Mouse (Mus musculus) heart, embryonic 14.5 days (tissue): ENCODE results near the gene Vmn1r189. TPM values are rescaled to one million over a fixed set of nuclear protein-coding genes. Genes with fewer than 3 reads are reported as not detected.

Experiments used
- ATAC-seq: fragments of 200-750 bp; cut with Nextera tagmentation; 2 replicates; pipeline ENCODE4 v1.8.0; 2017; ENCODE audit warnings: low read depth, moderate TSS enrichment; ENCODE audit not compliant: insufficient number of reproducible peaks, insufficient read depth, low FRiP score
- H3K27ac ChIP-seq, 2 experiments: fragments of 200-500 bp in 1 of 2; fragments of 300-500 bp in 1 of 2; sonication (generic) in 1 of 2; replicated peaks in 1 of 2; 2 replicates each; pipeline ENCODE4 v1.5.1; 2012 to 2014; ENCODE audit warnings: low read depth in 2 of 2, low read length in 2 of 2, control low read depth in 1 of 2, mild to moderate bottlenecking in 1 of 2, mixed read lengths in 1 of 2; ENCODE audit not compliant: control insufficient read depth in 1 of 2, insufficient read depth in 1 of 2
- H3K27me3 ChIP-seq: fragments of 300-500 bp; sonication (generic); 2 replicates; pipeline ENCODE4 v1.6.1; 2014; ENCODE audit warnings: mild to moderate bottlenecking, low read length, control low read depth; ENCODE audit not compliant: control insufficient read depth, insufficient read depth
- H3K36me3 ChIP-seq: fragments of 300-500 bp; sonication (generic); 2 replicates; pipeline ENCODE4 v1.6.1; 2014; ENCODE audit warnings: mild to moderate bottlenecking, control low read depth, low read length, mixed read lengths; ENCODE audit not compliant: control insufficient read depth, insufficient read depth
- H3K4me1 ChIP-seq, 2 experiments: fragments of 200-500 bp in 1 of 2; fragments of 300-500 bp in 1 of 2; sonication (generic) in 1 of 2; 2 replicates each; pipeline ENCODE4 v1.6.1; 2012 to 2014; ENCODE audit warnings: low read length in 2 of 2, control low read depth in 1 of 2, mixed read lengths in 1 of 2; ENCODE audit not compliant: control insufficient read depth in 2 of 2, insufficient read depth in 2 of 2
- H3K4me2 ChIP-seq: fragments of 300-500 bp; sonication (generic); 2 replicates; pipeline ENCODE4 v1.6.1; 2014; ENCODE audit warnings: mild to moderate bottlenecking, low read length
- H3K4me3 ChIP-seq, 2 experiments: fragments of 200-500 bp in 1 of 2; fragments of 300-500 bp in 1 of 2; sonication (generic) in 1 of 2; 2 replicates each; pipeline ENCODE4 v1.5.1; 2012 to 2014; ENCODE audit warnings: low read length in 2 of 2, mild to moderate bottlenecking in 2 of 2, control low read depth in 1 of 2, low read depth in 1 of 2, moderate library complexity in 1 of 2; ENCODE audit not compliant: control insufficient read depth in 1 of 2, insufficient read depth in 1 of 2
- H3K9ac ChIP-seq: fragments of 300-500 bp; sonication (generic); 2 replicates; pipeline ENCODE4 v1.6.1; 2014; ENCODE audit warnings: mild to moderate bottlenecking, low read length
- H3K9me3 ChIP-seq: fragments of 300-500 bp; sonication (generic); 2 replicates; pipeline ENCODE4 v1.6.1; 2016; ENCODE audit warnings: low read length, control low read depth; ENCODE audit not compliant: control insufficient read depth
- WGBS: fragments of 180-500 bp; shearing (Covaris S2); extraction: QIAGEN DNeasy Blood & Tissue Kit; methylation state at CpG from one replicate; pipeline ENCODE4 v1.1.7; 2014; 5-methylcytosine and 5-hydroxymethylcytosine counted together
- microRNA-seq: library from miRNA; unstranded; fragments of <30 nt; microRNA quantifications from one replicate; pipeline ENCODE4, GENCODE M21; 2016
- polyA plus RNA-seq: library from polyadenylated mRNA; unstranded; fragments of >200 nt; fragmentation: Nextera tagmentation; extraction: Ambion mirVana; gene quantifications from 2 replicates; pipeline ENCODE4 v1.2.1, GENCODE M21; 2014

Gene Vmn1r189
- polyA plus RNA-seq, 1 experiment from 2014 or later, result not detected

DNA sequence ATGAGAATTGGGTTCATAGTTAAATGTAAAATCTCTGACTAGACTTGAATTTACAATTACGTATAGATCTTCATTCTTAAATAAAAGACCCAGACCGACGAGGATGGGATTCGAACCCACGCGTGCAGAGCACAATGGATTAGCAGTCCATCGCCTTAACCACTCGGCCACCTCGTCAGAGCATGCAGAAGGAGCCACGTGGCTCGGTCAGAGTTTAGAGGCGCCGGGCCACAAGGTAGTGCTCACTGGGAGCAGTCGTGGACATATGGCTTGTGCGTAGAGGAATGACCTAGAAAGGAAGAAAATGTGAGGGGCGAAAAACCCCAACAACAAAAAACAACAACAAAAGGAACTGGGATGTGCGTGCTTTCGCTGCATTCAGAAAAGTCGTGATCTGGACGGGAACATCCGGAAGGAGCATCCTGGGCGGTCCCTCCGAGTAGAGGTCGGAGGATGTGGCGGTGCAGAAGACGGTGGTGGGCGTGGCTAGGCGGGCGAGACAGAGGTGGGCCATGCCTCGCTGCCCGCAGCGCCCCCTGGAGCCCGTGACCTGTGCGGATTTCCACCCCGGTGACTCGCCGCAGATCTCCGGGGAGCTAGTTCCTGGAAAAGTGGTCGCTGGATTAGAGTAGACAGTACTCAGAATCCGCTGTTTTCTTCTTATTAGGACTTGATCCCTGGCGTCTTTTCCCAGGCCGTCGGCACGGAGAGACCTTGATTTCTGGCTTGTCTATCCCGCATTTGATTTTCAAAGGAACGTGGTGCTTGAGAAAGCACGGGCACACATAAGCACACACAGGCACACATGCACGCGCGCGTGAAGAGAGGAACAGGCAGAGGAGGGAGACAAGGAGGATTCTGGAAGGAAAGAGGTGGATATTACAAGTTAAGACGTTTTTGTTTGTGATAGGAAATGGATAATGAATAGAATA lies 54.8 kb downstream of the Vmn1r189 start:
- Histone ChIP-seq H3K4me3 (peak overlapping the region; percentile 56 to 58), H3K36me3 (no peaks in the 10 kb centered on the region), H3K9me3 (no peaks in the 10 kb centered on the region), H3K4me2 (peak overlapping the region; percentile 77), H3K27me3 (no peaks in the 10 kb centered on the region), H3K9ac (peak overlapping the region; percentile 80), H3K4me1 (peaks cover 2 to 7% of the 10 kb centered on the region in 2 experiments; a peak in 3 of 4 replicates), H3K27ac (peak overlapping the region; percentile 79 to 87)
- under 1% methylated on average over 52 of the region's 52 CpGs for WGBS
- peak; percentile 94 for ATAC-seq

Small RNA genes within 50 kb of the gene (microRNA-seq; reads per million reads assigned to microRNA genes)
- not detected for gene Gm26300

Other genes with a start within 250 kb of the Vmn1r189 start
- 6.0 and 7.1 TPM in 2 replicates for gene Zfp184, start 160.7 kb downstream of the Vmn1r189 start, polyA plus RNA-seq
- gene Pom121l2, start 124.6 kb downstream of the Vmn1r189 start, polyA plus RNA-seq, result not detected in 2 replicates
- gene Prss16, start 96.1 kb downstream of the Vmn1r189 start, polyA plus RNA-seq, result 0.88 TPM in 1 of 2 replicates, not detected in the other
- gene Hist1h2ah, start 70.3 kb downstream of the Vmn1r189 start, polyA plus RNA-seq, result 2.9 and 6.8 TPM in 2 replicates
- 1.9 and 2.3 TPM in 2 replicates for gene Hist1h2bk, start 70.0 kb downstream of the Vmn1r189 start, polyA plus RNA-seq
- gene Hist1h4i, start 64.5 kb downstream of the Vmn1r189 start, polyA plus RNA-seq, result 8.1 and 9.3 TPM in 2 replicates
- gene Hist1h2ag, start 62.9 kb downstream of the Vmn1r189 start, polyA plus RNA-seq, result 9.7 and 11.2 TPM in 2 replicates
- 2.5 and 2.6 TPM in 2 replicates for gene Hist1h2bj, start 62.6 kb downstream of the Vmn1r189 start, polyA plus RNA-seq
- gene Vmn1r188, start 21.4 kb downstream of the Vmn1r189 start, polyA plus RNA-seq, result not detected in 2 replicates
- gene Vmn1r191, start 78.1 kb upstream of the Vmn1r189 start, polyA plus RNA-seq, result not detected in 2 replicates
- not detected in 2 replicates for gene Vmn1r192, start 85.3 kb upstream of the Vmn1r189 start, polyA plus RNA-seq
- gene Vmn1r193, start 117.3 kb upstream of the Vmn1r189 start, polyA plus RNA-seq, result not detected in 2 replicates
- not detected in 2 replicates for gene Vmn1r194, start 138.4 kb upstream of the Vmn1r189 start, polyA plus RNA-seq
- not detected in 2 replicates for gene Vmn1r195, start 164.7 kb upstream of the Vmn1r189 start, polyA plus RNA-seq
- not detected in 2 replicates for gene Vmn1r196, start 184.1 kb upstream of the Vmn1r189 start, polyA plus RNA-seq
- gene Vmn1r197, start 218.8 kb upstream of the Vmn1r189 start, polyA plus RNA-seq, result not detected in 2 replicates
- not detected in 2 replicates for gene Vmn1r198, start 244.5 kb upstream of the Vmn1r189 start, polyA plus RNA-seq